Mouse (Mus musculus) forebrain, embryonic 11.5 days (tissue): Measurements from ENCODE around the gene Ackr1. TPM values are rescaled to one million over a fixed set of nuclear protein-coding genes. Genes with fewer than 3 reads are reported as not detected.

Experiments
- ATAC-seq: fragments of 200-750 bp; cut with Nextera tagmentation; replicated peaks from 2 replicates; pipeline ENCODE4 v1.8.0; 2017; ENCODE audit warnings: moderate TSS enrichment; ENCODE audit not compliant: low FRiP score
- DNase-seq: peaks from one replicate; pipeline ENCODE4 v3.0.0-alpha.2; 2017; ENCODE audit warnings: low spot score
- H3K27ac ChIP-seq: fragments of 300-500 bp; sonication (generic); 2 replicates; pipeline ENCODE4 v1.5.1; 2014; ENCODE audit warnings: low read depth, low read length
- H3K27me3 ChIP-seq: fragments of 300-500 bp; sonication (generic); 2 replicates; pipeline ENCODE4 v1.6.1; 2014; ENCODE audit warnings: mild to moderate bottlenecking, low read length, mixed read lengths; ENCODE audit not compliant: control insufficient read depth, insufficient read depth
- H3K36me3 ChIP-seq: fragments of 300-500 bp; sonication (generic); 2 replicates; pipeline ENCODE4 v1.6.1; 2014; ENCODE audit warnings: mild to moderate bottlenecking, low read length, moderate library complexity, mixed read lengths; ENCODE audit not compliant: control insufficient read depth, insufficient read depth
- H3K4me1 ChIP-seq: fragments of 300-500 bp; sonication (generic); replicated peaks from 2 replicates; pipeline ENCODE4 v1.6.1; 2014; ENCODE audit warnings: low read length, mixed read lengths; ENCODE audit not compliant: control insufficient read depth, insufficient read depth
- H3K4me2 ChIP-seq: fragments of 300-500 bp; sonication (generic); 2 replicates; pipeline ENCODE4 v1.6.1; 2014; ENCODE audit warnings: low read depth, mild to moderate bottlenecking, low read length, moderate library complexity, mixed read lengths; ENCODE audit not compliant: severe bottlenecking
- H3K4me3 ChIP-seq: fragments of 300-500 bp; sonication (generic); 2 replicates; pipeline ENCODE4 v1.5.1; 2014; ENCODE audit warnings: low read depth, low read length
- H3K9ac ChIP-seq: fragments of 300-500 bp; sonication (generic); 2 replicates; pipeline ENCODE4 v1.6.1; 2014; ENCODE audit warnings: low read length
- H3K9me3 ChIP-seq: fragments of 300-500 bp; sonication (generic); 2 replicates; pipeline ENCODE4 v1.6.1; 2016; ENCODE audit warnings: low read length, mixed read lengths; ENCODE audit not compliant: control insufficient read depth
- WGBS: fragments of 180-500 bp; shearing (Covaris S2); extraction: QIAGEN DNeasy Blood & Tissue Kit; methylation state at CpG from one replicate; pipeline ENCODE4 v1.1.7; 2014; 5-methylcytosine and 5-hydroxymethylcytosine counted together
- polyA plus RNA-seq: library from polyadenylated mRNA; unstranded; fragments of >200 nt; fragmentation: Nextera tagmentation; extraction: Ambion mirVana; gene quantifications from 2 replicates; pipeline ENCODE4 v1.2.1, GENCODE M21; 2014

Ackr1 gene
- 3.8 and 4.5 TPM in 2 replicates for polyA plus RNA-seq

DNA sequence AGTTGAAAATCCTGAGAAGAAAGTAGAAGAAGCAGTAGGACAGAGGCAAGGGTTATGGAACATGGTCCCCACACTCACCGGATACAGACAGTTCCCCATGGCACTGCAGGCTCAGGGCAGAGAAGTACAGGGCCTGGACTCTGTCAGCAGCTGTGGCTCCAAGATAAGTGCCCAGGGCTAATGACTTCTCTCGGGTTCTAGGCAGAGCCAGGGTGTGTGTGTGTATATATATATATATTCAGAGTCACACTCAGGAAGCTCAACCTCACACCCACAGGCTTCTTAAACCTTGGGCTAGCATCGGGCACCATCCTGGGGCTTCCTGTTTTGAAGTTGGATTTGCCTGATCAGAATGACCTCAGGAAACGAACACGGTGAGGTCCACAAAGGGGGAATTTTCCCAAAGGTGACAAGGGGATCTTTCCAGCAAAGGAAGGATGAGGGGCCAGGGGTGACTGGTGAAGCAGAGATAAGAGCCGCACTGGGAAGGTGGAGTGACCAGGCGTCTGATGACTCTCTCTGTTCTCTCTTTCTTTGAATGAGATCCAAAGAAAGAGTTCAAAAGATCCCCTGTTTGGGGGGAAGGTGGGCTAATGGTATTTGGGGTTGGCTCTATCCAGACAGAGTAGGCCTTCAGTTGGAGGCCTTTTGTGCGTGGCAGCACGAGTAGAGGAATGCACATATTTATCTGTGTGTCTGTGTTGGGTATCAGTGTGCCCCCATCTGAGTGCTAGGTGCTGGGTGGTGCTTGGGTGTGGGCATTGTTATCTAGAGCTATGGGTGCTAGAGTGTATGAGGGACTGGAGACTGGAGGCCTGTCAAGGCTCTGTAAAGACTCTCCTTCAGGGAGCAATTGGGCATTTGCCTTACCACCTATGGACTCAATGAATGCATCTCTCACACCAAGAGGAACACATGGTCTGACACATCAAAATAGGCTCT lies at the start of gene Ackr1:
Gene Ackr1, minus strand, starts transcription at position 439 of the 942 bp plus-strand sequence.
- Histone ChIP-seq H3K4me3 (no peak within 1 kb of the TSS), H3K27ac (no peak within 1 kb of the TSS), H3K36me3 (no peaks in the 10 kb centered on the region), H3K4me2 (0 out of 2 replicates have a peak within 1 kb of the TSS, but pooled peaks have one; percentile 11), H3K4me1 (peaks cover 2% of the 10 kb centered on the region; the same call in 1 of the 2 replicates), H3K9me3 (no peaks in the 10 kb centered on the region), H3K9ac (no peak within 1 kb of the TSS), H3K27me3 (no peaks in the 10 kb centered on the region)
- DNase-seq (no peak), ATAC-seq (0 out of 2 replicates have a peak, but pooled peaks have one; percentile 10)
- 72% methylated on average over 9 of the region's 9 CpGs for WGBS

GRCm38 (mm10) chr1:173381436-173381835 lies 47.9 kb upstream of the Ackr1 start:
- Histone ChIP-seq H3K36me3 (no peaks in the 10 kb centered on the region), H3K27me3 (no peaks in the 10 kb centered on the region), H3K9me3 (no peaks in the 10 kb centered on the region), H3K9ac (no peak overlapping the region), H3K4me3 (no peak overlapping the region), H3K4me1 (no peaks in the 10 kb centered on the region), H3K27ac (no peak overlapping the region), H3K4me2 (no peak overlapping the region)
- ATAC-seq (no peak; the same call in 1 of the 2 replicates), DNase-seq (no peak)
- 90% methylated on average over 6 of the region's 6 CpGs for WGBS

GRCm38 (mm10) chr1:173377380-173378112 lies 44.0 kb upstream of the Ackr1 start:
- H3K4me3 ChIP-seq = no peak overlapping the region
- no peak overlapping the region for H3K27ac ChIP-seq
- H3K9me3 ChIP-seq = no peaks in the 10 kb centered on the region
- no peaks in the 10 kb centered on the region for H3K36me3 ChIP-seq
- H3K27me3 ChIP-seq = no peaks in the 10 kb centered on the region
- H3K4me2 ChIP-seq = no peak overlapping the region
- H3K9ac ChIP-seq = no peak overlapping the region
- ATAC-seq (peak; percentile 64), DNase-seq (peak; percentile 61)
- H3K4me1 ChIP-seq = no peaks in the 10 kb centered on the region
- 32% methylated on average over 13 of the region's 13 CpGs for WGBS

- H3K4me2 ChIP-seq = no peak overlapping the region
- no peaks in the 10 kb centered on the region for H3K9me3 ChIP-seq
- H3K27me3 ChIP-seq = no peaks in the 10 kb centered on the region
- H3K36me3 ChIP-seq = no peaks in the 10 kb centered on the region
- no peaks in the 10 kb centered on the region for H3K4me1 ChIP-seq
- H3K4me3 ChIP-seq = no peak overlapping the region
- no peak overlapping the region for H3K27ac ChIP-seq
- no peak for DNase-seq
- ATAC-seq = no peak
- no peak overlapping the region for H3K9ac ChIP-seq
- WGBS = 89% methylated on average over 7 of the region's 7 CpGs
Observed at GRCm38 (mm10) chr1:173374020-173374419, 40.5 kb upstream of the Ackr1 start.

- H3K27me3 ChIP-seq = no peaks in the 10 kb centered on the region
- H3K9me3 ChIP-seq = no peaks in the 10 kb centered on the region
- H3K4me2 ChIP-seq = no peak overlapping the region
- H3K9ac ChIP-seq = no peak overlapping the region
- WGBS = 80% methylated on average over 6 of the region's 6 CpGs
- H3K4me1 ChIP-seq = no peaks in the 10 kb centered on the region
- H3K4me3 ChIP-seq = no peak overlapping the region
- no peak for DNase-seq
- ATAC-seq = no peak
- H3K27ac ChIP-seq = no peak overlapping the region
- no peaks in the 10 kb centered on the region for H3K36me3 ChIP-seq
Observed at GRCm38 (mm10) chr1:173371586-173371985, 38.0 kb upstream of the Ackr1 start.

- Histone ChIP-seq H3K27ac (no peak overlapping the region), H3K4me3 (no peak overlapping the region), H3K4me1 (no peaks in the 10 kb centered on the region; the same call in 1 of the 2 replicates), H3K9me3 (no peaks in the 10 kb centered on the region), H3K4me2 (no peak overlapping the region), H3K27me3 (no peaks in the 10 kb centered on the region), H3K36me3 (no peaks in the 10 kb centered on the region), H3K9ac (no peak overlapping the region)
- WGBS = 75% methylated on average over 6 of the region's 6 CpGs
- DNase-seq = no peak
- ATAC-seq = no peak
Observed at GRCm38 (mm10) chr1:173370456-173370855, 36.9 kb upstream of the Ackr1 start.

DNA sequence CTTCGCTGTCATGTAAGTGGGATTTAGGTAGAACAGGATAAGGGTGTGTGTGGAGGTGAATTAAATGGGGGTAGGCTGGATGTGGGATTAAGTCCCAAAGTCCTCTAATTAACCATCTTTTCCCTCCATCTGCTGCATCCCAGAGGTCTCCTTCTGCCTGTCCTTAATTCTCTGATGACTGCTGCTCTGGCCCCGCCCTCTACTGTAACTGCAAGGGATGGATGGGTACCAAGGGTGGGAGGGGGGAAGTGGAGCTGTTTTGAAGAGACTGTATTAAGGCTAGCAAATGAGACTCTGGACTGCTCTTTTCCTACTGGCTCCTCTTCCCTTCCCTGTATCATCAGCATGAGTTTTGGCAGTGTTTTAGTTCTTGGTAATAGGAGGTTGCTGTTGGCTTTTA lies 36.1 kb upstream of the Ackr1 start:
- H3K36me3 ChIP-seq = no peaks in the 10 kb centered on the region
- H3K4me1 ChIP-seq = no peaks in the 10 kb centered on the region; the same call in 1 of the 2 replicates
- no peak overlapping the region for H3K9ac ChIP-seq
- WGBS = 68% methylated on average over 2 of the region's 2 CpGs
- DNase-seq = no peak
- no peak overlapping the region for H3K4me2 ChIP-seq
- H3K27me3 ChIP-seq = no peaks in the 10 kb centered on the region
- no peaks in the 10 kb centered on the region for H3K9me3 ChIP-seq
- no peak for ATAC-seq
- H3K27ac ChIP-seq = no peak overlapping the region
- H3K4me3 ChIP-seq = no peak overlapping the region

DNA sequence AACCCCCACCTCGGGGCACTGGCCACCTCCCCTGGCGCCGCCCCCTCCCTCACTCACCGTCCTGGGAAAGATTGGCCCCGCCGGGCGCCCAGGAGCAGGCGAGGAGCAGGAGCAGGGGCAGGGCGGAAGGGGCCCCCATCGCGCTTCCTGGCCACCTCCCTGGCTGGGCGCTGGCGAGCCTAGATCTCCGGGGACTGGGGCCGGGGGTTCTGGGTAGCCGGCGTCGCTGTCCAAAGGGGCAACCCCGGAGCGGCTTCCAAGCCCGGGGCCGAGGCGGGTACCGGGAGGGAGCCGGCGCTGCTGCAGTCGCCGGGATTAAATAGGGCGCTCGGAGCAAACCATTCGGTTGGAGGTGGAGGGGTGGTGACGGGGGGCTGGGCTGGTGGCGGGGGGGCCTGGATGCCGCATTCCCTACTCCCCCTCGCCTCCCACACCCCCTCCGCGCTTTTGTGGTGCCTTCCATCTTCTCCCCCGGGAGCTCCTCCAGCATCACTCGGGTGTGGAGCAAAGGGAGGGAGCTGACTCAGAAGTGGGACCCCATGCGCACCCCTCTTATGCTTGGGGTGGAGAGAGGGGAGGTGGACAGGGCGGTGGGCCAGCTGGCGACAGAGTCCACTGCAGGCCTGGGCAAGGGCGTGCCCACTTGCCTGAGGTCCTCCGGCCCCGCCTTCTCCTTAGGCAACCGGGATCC lies 34.0 kb upstream of the Ackr1 start, which contains the start of gene Cadm3:
Gene Cadm3, minus strand, starts transcription at position 340 of the 691 bp plus-strand sequence.
- DNase-seq (peak; percentile 89), ATAC-seq (peak; percentile 92)
- H3K4me1 ChIP-seq = no peaks in the 10 kb centered on the region; the same call in 1 of the 2 replicates
- no peaks in the 10 kb centered on the region for H3K36me3 ChIP-seq
- H3K9me3 ChIP-seq = no peaks in the 10 kb centered on the region
- H3K4me3 ChIP-seq = peak within 1 kb of the TSS; percentile 80
- H3K9ac ChIP-seq = peak within 1 kb of the TSS; percentile 81
- H3K27me3 ChIP-seq = no peaks in the 10 kb centered on the region
- peak within 1 kb of the TSS; percentile 53; the same call in 1 of the 2 replicates for H3K27ac ChIP-seq
- H3K4me2 ChIP-seq = peak within 1 kb of the TSS; percentile 84
- WGBS = under 1% methylated on average over 42 of the region's 46 CpGs
